Mouse (Mus musculus) lung, postnatal 0 days (tissue): ENCODE results near the gene Cnst. TPM values are rescaled to one million over a fixed set of nuclear protein-coding genes. Genes with fewer than 3 reads are reported as not detected.
A peak's percentile ranks its signal among the peaks of the same experiment; 100 is the strongest.

ENCODE experiments used
- ATAC-seq: fragments of 200-750 bp; cut with Nextera tagmentation; 2 replicates; pipeline ENCODE4 v1.8.0; 2017; ENCODE audit warnings: moderate library complexity
- DNase-seq: peaks from one replicate; pipeline ENCODE4 v3.0.0-alpha.2; 2016; ENCODE audit warnings: low spot score
- H3K27ac ChIP-seq: fragments of 300-500 bp; sonication (generic); 2 replicates; pipeline ENCODE4 v1.5.1; 2014; ENCODE audit warnings: antibody characterized with exemption, mild to moderate bottlenecking, low read length, mixed read lengths
- H3K27me3 ChIP-seq: fragments of 300-500 bp; sonication (generic); replicated peaks from 2 replicates; pipeline ENCODE4 v1.6.1; 2014; ENCODE audit warnings: low read length, mixed read lengths; ENCODE audit not compliant: insufficient read depth
- H3K36me3 ChIP-seq: fragments of 300-500 bp; sonication (generic); 2 replicates; pipeline ENCODE4 v1.6.1; 2014; ENCODE audit warnings: low read length, mixed read lengths; ENCODE audit not compliant: insufficient read depth
- H3K4me1 ChIP-seq: fragments of 300-500 bp; sonication (generic); 2 replicates; pipeline ENCODE4 v1.6.1; 2014; ENCODE audit warnings: antibody characterized with exemption, low read depth, low read length, mixed read lengths; ENCODE audit not compliant: insufficient read depth
- H3K4me2 ChIP-seq: fragments of 300-500 bp; sonication (generic); replicated peaks from 2 replicates; pipeline ENCODE4 v1.6.1; 2014; ENCODE audit warnings: low read depth, mild to moderate bottlenecking, low read length, moderate library complexity, mixed read lengths
- H3K4me3 ChIP-seq: fragments of 300-500 bp; sonication (generic); 2 replicates; pipeline ENCODE4 v1.5.1; 2014; ENCODE audit warnings: low read depth, low read length
- H3K9ac ChIP-seq: fragments of 300-500 bp; sonication (generic); replicated peaks from 2 replicates; pipeline ENCODE4 v1.6.1; 2014; ENCODE audit warnings: low read depth, mild to moderate bottlenecking
- H3K9me3 ChIP-seq: fragments of 300-500 bp; sonication (generic); 2 replicates; pipeline ENCODE4 v1.6.1; 2016; ENCODE audit warnings: low read length, mixed read lengths
- CTCF ChIP-seq: IDR thresholded peaks from 2 replicates; pipeline ENCODE4 v1.5.1; 2016; ENCODE audit warnings: antibody characterized with exemption, mild to moderate bottlenecking
- EP300 ChIP-seq: IDR thresholded peaks from 2 replicates; pipeline ENCODE4 v1.6.1; 2016; ENCODE audit warnings: antibody characterized with exemption, mild to moderate bottlenecking, control low read depth
- WGBS: fragments of 180-500 bp; shearing (Covaris S2); extraction: QIAGEN DNeasy Blood & Tissue Kit; methylation state at CpG from one replicate; pipeline ENCODE4 v1.1.7; 2014; 5-methylcytosine and 5-hydroxymethylcytosine counted together
- polyA plus RNA-seq: library from polyadenylated mRNA; unstranded; fragments of >200 nt; fragmentation: Nextera tagmentation; extraction: Ambion mirVana; gene quantifications from 2 replicates; pipeline ENCODE4 v1.2.1, GENCODE M21; 2015

Cnst gene
- polyA plus RNA-seq, 1 experiment from 2014 or later: 16.8 TPM

DNA sequence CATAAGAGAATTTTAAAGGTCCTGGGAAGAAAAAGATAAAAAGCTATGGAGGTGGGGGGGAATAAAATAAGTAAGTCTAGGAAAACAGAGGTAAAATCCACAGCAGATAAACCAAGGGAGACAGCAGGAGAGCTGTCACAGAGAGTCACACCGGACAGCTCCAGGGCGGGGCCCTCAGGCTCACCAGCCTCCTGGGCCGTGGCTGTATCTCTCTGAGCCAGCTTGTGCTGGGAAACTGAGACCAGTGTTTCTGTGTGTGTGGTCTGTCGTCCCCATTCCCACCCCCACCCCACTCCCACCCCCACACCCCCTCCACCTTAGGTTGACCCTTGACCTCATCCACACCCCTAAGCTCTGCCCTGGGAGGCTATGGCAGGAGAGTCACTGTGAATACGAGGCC lies 65.0 kb downstream of the Cnst start:
- WGBS: 58% methylated on average over 5 of the region's 5 CpGs
- H3K27me3 ChIP-seq: no peaks in the 10 kb centered on the region
- H3K9me3 ChIP-seq: no peaks in the 10 kb centered on the region
- H3K36me3 ChIP-seq: peaks cover 7% of the 10 kb centered on the region; the same call in 1 of the 2 replicates
- no peak overlapping the region for H3K4me2 ChIP-seq
- no peak overlapping the region for H3K4me3 ChIP-seq
- no peak for ATAC-seq
- TF ChIP-seq EP300: no peak
- no peak for TF ChIP-seq CTCF
- H3K27ac ChIP-seq: no peak overlapping the region
- no peak overlapping the region for H3K9ac ChIP-seq
- DNase-seq: no peak
- no peaks in the 10 kb centered on the region for H3K4me1 ChIP-seq

DNA sequence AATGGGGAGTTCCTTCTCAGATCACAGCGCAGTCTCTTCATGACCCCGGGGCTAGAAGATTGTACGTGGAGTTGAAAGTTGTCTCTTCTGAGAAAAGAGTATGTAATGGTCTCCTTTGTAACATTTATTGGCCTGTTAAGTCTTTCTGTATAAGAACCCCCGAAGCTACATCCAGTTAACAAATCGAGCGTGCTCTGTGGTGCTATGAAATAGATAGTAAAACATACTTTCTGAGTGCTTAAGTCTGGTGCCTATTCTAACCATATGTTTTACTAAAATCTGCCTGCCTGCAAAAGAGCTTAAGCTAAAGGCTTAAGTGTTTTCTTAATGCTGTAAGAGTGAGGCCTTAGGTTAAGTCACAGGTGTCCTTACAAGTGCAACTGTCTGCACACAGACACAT lies 66.2 kb downstream of the Cnst start:
- Histone ChIP-seq H3K4me3 (no peak overlapping the region), H3K27me3 (no peaks in the 10 kb centered on the region), H3K4me2 (no peak overlapping the region), H3K9ac (no peak overlapping the region), H3K4me1 (no peaks in the 10 kb centered on the region), H3K27ac (no peak overlapping the region), H3K9me3 (no peaks in the 10 kb centered on the region), H3K36me3 (peaks cover 10% of the 10 kb centered on the region; the same call in 1 of the 2 replicates)
- TF ChIP-seq EP300 (no peak), CTCF (no peak)
- ATAC-seq: no peak
- 92% methylated on average over 6 of the region's 6 CpGs for WGBS
- DNase-seq: no peak

DNA sequence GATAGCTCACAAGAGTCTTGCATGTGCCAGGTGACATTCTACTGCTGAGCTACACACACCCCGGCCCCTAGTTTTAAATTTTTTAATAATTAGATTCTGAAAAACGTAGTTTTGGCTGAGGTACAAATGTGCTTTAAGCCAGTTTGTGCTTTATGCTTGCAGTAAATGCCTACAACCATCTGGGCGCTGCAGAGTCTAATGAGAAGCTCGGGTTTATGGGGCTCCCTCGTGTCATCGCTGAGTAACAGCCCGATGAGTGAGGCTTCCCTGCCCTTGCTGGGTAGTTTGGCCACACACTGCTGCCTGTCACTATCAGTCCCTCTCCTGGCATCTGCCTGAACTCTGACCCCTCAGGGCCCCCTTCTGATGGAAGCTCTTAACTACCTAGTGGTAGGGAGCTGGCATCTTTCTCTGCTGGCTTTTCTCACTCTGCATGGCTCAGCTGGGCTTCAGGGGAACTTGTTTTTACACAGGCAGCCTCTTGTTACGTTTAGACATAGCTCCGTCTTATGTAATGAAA lies 66.9 kb downstream of the Cnst start:
- TF ChIP-seq EP300: no peak
- no peak for TF ChIP-seq CTCF
- H3K9ac ChIP-seq: no peak overlapping the region
- ATAC-seq: no peak

DNA sequence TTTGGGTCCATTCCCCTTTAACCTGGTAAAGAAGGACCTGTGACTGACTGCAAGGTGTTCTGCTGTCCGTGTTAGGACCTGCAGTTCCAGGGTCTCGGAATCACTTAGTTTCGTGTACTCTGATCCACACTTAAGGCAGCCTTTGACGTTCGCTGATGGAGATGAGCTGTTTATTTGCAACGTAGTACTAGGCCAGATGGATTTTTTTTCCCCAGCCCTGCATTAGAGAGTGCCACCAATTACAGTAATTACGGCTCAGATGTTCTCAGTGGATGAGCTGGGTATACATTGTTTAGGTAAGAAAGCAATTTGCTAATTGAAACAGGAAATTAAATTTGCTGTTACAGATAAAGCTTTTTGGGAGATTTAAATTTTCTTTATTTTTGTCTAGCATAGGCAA lies 71.3 kb downstream of the Cnst start:
- H3K4me2 ChIP-seq: no peak overlapping the region
- TF ChIP-seq EP300: no peak
- TF ChIP-seq CTCF: no peak
- 77% methylated on average over 7 of the region's 7 CpGs for WGBS
- H3K9me3 ChIP-seq: no peaks in the 10 kb centered on the region
- no peak overlapping the region for H3K27ac ChIP-seq
- no peaks in the 10 kb centered on the region for H3K27me3 ChIP-seq
- no peak overlapping the region for H3K9ac ChIP-seq
- no peak for ATAC-seq
- H3K4me1 ChIP-seq: no peaks in the 10 kb centered on the region
- H3K36me3 ChIP-seq: 0 out of 2 replicates have a peak, but pooled peaks cover 7% of the 10 kb centered on the region
- no peak overlapping the region for H3K4me3 ChIP-seq
- DNase-seq: no peak

More for the DNA sequence above, 66.9 kb downstream of the Cnst start:
- WGBS: 78% methylated on average over 9 of the region's 9 CpGs
- H3K9me3 ChIP-seq: no peaks in the 10 kb centered on the region
- no peak overlapping the region for H3K27ac ChIP-seq
- no peak overlapping the region for H3K4me2 ChIP-seq
- H3K36me3 ChIP-seq: peaks cover 10% of the 10 kb centered on the region; the same call in 1 of the 2 replicates
- H3K4me1 ChIP-seq: no peaks in the 10 kb centered on the region
- no peak overlapping the region for H3K4me3 ChIP-seq
- H3K27me3 ChIP-seq: no peaks in the 10 kb centered on the region
- DNase-seq: no peak

DNA sequence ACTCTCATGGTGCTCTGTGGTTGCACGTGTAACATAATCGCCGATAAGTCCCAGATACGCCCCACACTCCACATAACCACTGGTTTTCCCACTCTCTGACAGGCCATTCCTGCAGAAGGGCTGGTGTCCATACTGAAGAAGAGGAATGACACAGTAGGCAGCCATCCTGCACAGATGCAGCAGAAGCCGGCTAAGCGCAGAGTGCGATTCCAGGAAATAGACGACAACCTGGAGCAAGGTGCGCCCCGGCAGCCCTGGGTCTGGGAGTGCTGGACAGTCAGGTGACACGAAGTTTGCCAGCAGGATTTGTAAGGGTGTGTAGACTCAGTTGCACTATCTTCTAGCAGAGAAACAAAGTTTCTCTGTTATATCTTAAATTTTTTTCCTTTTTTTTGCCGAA lies 76.5 kb downstream of the Cnst start:
- Histone ChIP-seq H3K4me3 (no peak overlapping the region), H3K27me3 (no peaks in the 10 kb centered on the region), H3K4me2 (no peak overlapping the region), H3K36me3 (peaks cover 21% of the 10 kb centered on the region; the same call in 1 of the 2 replicates), H3K9ac (no peak overlapping the region), H3K9me3 (no peaks in the 10 kb centered on the region), H3K27ac (no peak overlapping the region), H3K4me1 (no peaks in the 10 kb centered on the region)
- DNase-seq (no peak), ATAC-seq (no peak)
- TF ChIP-seq EP300 (no peak), CTCF (no peak)
- 93% methylated on average over 12 of the region's 12 CpGs for WGBS

DNA sequence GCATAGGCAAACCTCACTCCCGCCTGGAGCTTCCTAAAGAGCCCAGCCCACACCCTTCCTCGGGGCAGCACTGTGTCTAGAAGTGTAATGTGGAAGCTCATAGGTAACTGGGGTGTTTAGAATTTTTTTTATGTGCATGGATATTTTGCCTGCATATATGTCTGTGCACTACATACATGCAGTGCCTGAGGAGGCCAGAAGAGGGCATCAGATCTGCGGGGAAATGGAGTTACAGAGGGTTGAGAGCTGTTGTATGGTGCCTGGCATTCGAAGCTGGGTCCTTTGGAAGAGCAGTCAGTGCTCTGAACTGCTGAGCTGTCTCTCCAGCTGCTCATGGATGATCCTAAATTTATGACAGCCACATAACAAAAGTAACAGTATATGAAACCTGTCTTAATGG lies 77.5 kb downstream of the Cnst start:
- Histone ChIP-seq H3K27ac (no peak overlapping the region), H3K9ac (no peak overlapping the region), H3K4me3 (no peak overlapping the region), H3K27me3 (no peaks in the 10 kb centered on the region), H3K36me3 (peaks cover 21% of the 10 kb centered on the region; the same call in 1 of the 2 replicates), H3K4me2 (no peak overlapping the region), H3K4me1 (no peaks in the 10 kb centered on the region), H3K9me3 (no peaks in the 10 kb centered on the region)
- no peak for ATAC-seq
- peak; percentile 32 for DNase-seq
- WGBS: 59% methylated on average over 4 of the region's 4 CpGs
- TF ChIP-seq CTCF (peak; percentile 74), EP300 (no peak)

DNA sequence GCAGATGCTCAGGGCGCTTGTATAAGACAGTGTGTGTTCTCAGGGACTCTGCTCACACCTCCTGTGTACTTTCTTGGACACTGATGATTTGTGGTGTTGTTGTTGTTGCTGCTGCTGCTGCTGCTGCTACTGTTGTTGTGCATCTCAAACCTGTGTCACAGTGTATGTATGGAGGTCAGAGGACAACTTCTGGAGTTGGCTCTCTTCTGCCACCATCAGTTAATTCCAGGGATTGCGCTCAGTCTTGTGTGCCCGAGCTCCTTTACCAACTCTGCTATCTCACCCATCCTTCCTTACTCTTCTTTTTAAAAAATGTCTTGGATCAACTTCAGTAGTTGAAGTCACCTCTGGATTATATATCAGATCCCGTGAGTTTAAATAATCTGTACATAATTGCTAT lies 78.2 kb downstream of the Cnst start:
- H3K9ac ChIP-seq: no peak overlapping the region
- H3K27ac ChIP-seq: no peak overlapping the region
- no peaks in the 10 kb centered on the region for H3K4me1 ChIP-seq
- TF ChIP-seq EP300 (no peak), CTCF (peak; percentile 79)
- no peaks in the 10 kb centered on the region for H3K27me3 ChIP-seq
- H3K4me3 ChIP-seq: no peak overlapping the region
- H3K9me3 ChIP-seq: no peaks in the 10 kb centered on the region
- peak; percentile 40 for DNase-seq
- ATAC-seq: no peak
- H3K36me3 ChIP-seq: peaks cover 20% of the 10 kb centered on the region; the same call in 1 of the 2 replicates
- WGBS: 66% methylated on average over 4 of the region's 4 CpGs
- no peak overlapping the region for H3K4me2 ChIP-seq
